Mouse (Mus musculus): ENCODE measurements around the gene Cbln3. TPM values are rescaled to one million over a fixed set of nuclear protein-coding genes. Genes with fewer than 3 reads are reported as not detected.

Gene Cbln3
- polyA plus RNA-seq, 1 experiment from 2014 or later = 0.52 TPM

GRCm38 (mm10) chr14:55877469-55878315, 6.5 kb downstream of the Cbln3 start:
- Histone ChIP-seq H3K4me1 (replicated peaks) (peaks cover 11% of the 10 kb centered on the region), H3K4me3 (no peak overlapping the region), H3K27ac (replicated peaks) (no peak overlapping the region), H3K4me2 (no peak overlapping the region), H3K9me3 (no peaks in the 10 kb centered on the region), H3K27me3 (no peaks in the 10 kb centered on the region), H3K36me3 (no peaks in the 10 kb centered on the region), H3K9ac (no peak overlapping the region)
- ATAC-seq (ENCODE audit: low FRiP score, low read depth) = no peak
- 36% methylated on average over 14 of the region's 14 CpGs for WGBS

DNA sequence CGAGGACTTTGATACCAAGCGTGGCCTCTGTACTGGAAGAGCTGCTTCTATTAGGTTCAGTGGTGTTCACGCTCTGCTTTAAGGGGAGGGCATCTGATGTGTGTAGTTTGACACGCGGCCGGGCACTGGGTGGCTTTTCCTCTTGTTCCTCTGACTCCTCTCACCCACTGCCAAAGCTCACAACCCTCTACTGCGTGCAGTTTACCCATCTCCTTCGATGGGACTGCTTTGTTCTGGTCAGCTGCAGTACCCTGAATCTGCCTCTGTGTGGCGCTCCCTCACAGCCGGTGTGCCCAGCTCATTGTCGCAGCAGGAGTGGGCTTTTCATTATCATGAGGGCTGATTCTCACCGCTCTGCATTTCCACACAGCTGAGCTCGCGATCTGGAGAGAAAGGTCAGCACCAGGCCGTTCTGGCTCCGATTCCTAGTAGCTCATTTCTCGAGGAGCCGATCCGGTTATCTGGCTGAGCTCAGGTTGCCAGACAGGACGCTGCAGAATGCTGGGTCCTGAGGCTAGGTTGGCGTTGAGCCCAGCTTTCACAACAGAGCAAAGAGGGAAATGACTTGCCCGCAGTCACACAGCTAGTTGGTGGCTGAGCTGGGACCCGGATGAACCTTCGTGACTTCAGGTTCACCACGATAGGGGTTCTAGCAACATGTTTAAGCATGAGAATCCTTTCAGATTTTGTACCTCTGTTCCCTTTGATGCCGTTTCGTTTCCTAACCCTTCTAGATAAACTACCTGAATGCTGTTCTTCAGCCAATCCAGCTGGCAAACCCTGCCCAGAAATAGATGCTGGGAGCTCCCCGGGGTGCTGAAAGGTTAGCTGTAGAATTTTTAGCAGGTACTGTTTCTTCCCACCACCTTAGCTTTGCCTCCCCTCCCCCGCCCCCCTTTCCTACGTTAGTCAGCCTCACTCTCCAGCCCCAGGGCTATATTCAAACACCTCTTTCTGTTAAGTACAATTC, 10.2 kb downstream of the Cbln3 start:
- Histone ChIP-seq H3K27ac (replicated peaks) (peak overlapping the region; percentile 46; the same call in 1 of the 2 replicates), H3K4me3 (0 out of 2 replicates have a peak overlapping the region, but pooled peaks have one; percentile 8), H3K9ac (peak overlapping the region; percentile 3; the same call in 1 of the 2 replicates), H3K4me2 (peak overlapping the region; percentile 42), H3K4me1 (replicated peaks) (peaks cover 11% of the 10 kb centered on the region), H3K27me3 (no peaks in the 10 kb centered on the region), H3K36me3 (peaks cover 30% of the 10 kb centered on the region), H3K9me3 (no peaks in the 10 kb centered on the region)
- ATAC-seq (ENCODE audit: low FRiP score, low read depth) = peak; percentile 66
- WGBS = 15% methylated on average over 30 of the region's 30 CpGs

DNA sequence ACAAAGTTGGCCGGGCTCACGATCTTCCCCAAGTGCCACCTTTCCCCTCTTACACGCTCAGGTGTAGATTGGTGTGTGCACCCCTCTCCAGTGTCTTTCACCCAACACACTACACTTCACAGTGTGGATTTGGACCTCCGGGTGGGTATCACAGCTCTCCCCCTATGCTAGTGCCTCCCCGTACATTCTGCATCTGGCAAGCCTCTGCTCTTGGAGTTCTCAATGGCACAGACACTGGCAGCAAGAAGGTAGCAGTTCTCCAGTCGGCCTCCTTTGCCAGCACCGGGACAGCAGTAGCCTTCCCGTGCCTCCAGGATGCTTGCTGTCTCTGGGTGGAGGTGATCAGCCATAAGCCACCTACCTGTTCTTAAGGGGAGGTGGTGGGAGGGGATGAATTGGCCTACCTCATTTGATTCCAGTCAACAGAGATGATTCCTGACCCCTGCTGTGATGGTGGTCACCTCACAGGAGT, 10.9 kb downstream of the Cbln3 start:
- 86% methylated on average over 8 of the region's 8 CpGs for WGBS
- peak; percentile 38; the same call in 1 of the 2 replicates for ATAC-seq (ENCODE audit: low FRiP score, low read depth)
- Histone ChIP-seq H3K9me3 (no peaks in the 10 kb centered on the region), H3K9ac (0 out of 2 replicates have a peak overlapping the region, but pooled peaks have one; percentile 3), H3K27me3 (no peaks in the 10 kb centered on the region), H3K4me1 (replicated peaks) (peaks cover 11% of the 10 kb centered on the region), H3K4me3 (no peak overlapping the region), H3K27ac (replicated peaks) (no peak overlapping the region), H3K4me2 (no peak overlapping the region), H3K36me3 (peaks cover 38% of the 10 kb centered on the region)

DNA sequence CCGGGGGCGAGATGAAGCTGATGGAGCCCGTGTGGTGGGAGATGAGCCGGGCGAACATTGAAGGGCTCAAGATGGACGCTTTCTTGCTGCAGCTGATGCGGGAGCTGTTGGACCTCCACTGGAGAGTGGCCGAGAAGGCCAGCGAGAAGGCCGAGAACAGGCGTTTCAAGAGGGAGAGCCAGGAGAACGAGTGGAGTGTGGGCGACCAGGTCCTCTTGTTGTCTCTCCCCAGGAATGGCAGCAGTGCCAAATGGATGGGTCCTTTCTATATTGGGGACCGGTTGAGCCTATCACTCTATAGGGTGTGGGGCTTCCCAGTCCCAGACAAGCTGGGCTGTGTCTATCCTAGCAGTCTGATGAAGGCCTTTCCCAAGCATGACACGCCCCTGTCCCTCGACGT, 11.6 kb downstream of the Cbln3 start:
- no peaks in the 10 kb centered on the region for H3K9me3 ChIP-seq
- ATAC-seq (ENCODE audit: low FRiP score, low read depth) = 0 out of 2 replicates have a peak, but pooled peaks have one; percentile 1
- no peak overlapping the region for H3K9ac ChIP-seq
- 90% methylated on average over 17 of the region's 17 CpGs for WGBS
- peaks cover 11% of the 10 kb centered on the region for H3K4me1 ChIP-seq (replicated peaks)
- no peaks in the 10 kb centered on the region for H3K27me3 ChIP-seq
- H3K36me3 ChIP-seq = peaks cover 45% of the 10 kb centered on the region
- H3K27ac ChIP-seq (replicated peaks) = no peak overlapping the region
- H3K4me2 ChIP-seq = no peak overlapping the region
- H3K4me3 ChIP-seq = no peak overlapping the region

- no peak for ATAC-seq (ENCODE audit: low FRiP score, low read depth)
- Histone ChIP-seq H3K27ac (replicated peaks) (no peak overlapping the region), H3K4me1 (replicated peaks) (peaks cover 11% of the 10 kb centered on the region), H3K36me3 (peaks cover 45% of the 10 kb centered on the region), H3K9me3 (no peaks in the 10 kb centered on the region), H3K4me2 (no peak overlapping the region), H3K9ac (no peak overlapping the region), H3K4me3 (no peak overlapping the region), H3K27me3 (no peaks in the 10 kb centered on the region)
- WGBS = 94% methylated on average over 12 of the region's 12 CpGs
Measured at GRCm38 (mm10) chr14:55872039-55872438, 12.2 kb downstream of the Cbln3 start.

GRCm38 (mm10) chr14:55869538-55869937, 14.7 kb downstream of the Cbln3 start:
- Histone ChIP-seq H3K36me3 (peaks cover 69% of the 10 kb centered on the region), H3K27ac (replicated peaks) (no peak overlapping the region), H3K9ac (no peak overlapping the region), H3K27me3 (no peaks in the 10 kb centered on the region), H3K9me3 (no peaks in the 10 kb centered on the region), H3K4me1 (replicated peaks) (peaks cover 11% of the 10 kb centered on the region), H3K4me2 (no peak overlapping the region), H3K4me3 (no peak overlapping the region)
- no peak for ATAC-seq (ENCODE audit: low FRiP score, low read depth)
- WGBS = 98% methylated on average over 6 of the region's 6 CpGs

DNA sequence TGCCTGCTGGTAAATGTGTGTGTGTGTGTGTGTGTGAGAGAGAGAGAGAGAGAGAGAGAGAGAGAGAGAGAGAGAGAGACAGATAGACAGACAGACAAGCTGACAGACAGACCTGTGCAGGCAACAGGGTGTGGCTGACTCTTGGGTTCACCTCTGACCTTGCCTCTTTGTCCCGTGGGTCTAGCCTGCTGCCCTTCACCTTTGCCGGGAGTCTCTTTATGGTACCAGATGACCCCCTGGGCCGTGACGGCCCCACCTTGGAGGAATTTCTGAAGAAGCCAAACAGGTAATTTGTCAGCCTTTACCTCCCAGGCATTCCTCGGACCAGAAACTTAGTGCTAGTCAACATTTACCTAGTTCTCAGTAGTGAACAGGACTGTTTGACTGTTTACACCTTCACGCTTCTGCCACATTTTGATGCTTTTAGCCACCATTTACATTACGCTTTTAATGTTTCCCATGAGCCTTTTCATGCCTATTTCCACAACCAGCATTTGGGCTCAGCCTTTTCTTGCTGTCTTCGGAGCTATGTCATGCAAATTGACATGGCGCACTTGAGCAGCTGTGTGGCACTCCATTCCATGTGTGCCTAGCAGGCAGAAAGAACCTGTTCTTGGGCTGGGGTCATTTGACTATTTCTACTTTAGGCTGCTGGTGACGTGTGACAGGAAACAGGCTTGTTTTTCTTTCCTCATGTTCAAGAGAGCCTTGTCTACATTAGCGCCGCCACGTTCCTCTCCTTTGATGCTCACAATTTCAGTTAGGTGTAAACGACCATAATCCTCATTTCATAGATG, 15.8 kb downstream of the Cbln3 start:
- H3K27ac ChIP-seq (replicated peaks) = no peak overlapping the region
- ATAC-seq (ENCODE audit: low FRiP score, low read depth) = no peak
- H3K4me3 ChIP-seq = no peak overlapping the region
- WGBS = 90% methylated on average over 14 of the region's 14 CpGs
- H3K27me3 ChIP-seq = no peaks in the 10 kb centered on the region
- no peaks in the 10 kb centered on the region for H3K9me3 ChIP-seq
- H3K36me3 ChIP-seq = peaks cover 73% of the 10 kb centered on the region
- H3K4me2 ChIP-seq = no peak overlapping the region
- no peak overlapping the region for H3K9ac ChIP-seq
- H3K4me1 ChIP-seq (replicated peaks) = peaks cover 4% of the 10 kb centered on the region

GRCm38 (mm10) chr14:55866962-55867361, 17.2 kb downstream of the Cbln3 start:
- Histone ChIP-seq H3K36me3 (peaks cover 70% of the 10 kb centered on the region), H3K9ac (no peak overlapping the region), H3K4me3 (no peak overlapping the region), H3K4me2 (no peak overlapping the region), H3K27ac (replicated peaks) (no peak overlapping the region), H3K27me3 (no peaks in the 10 kb centered on the region), H3K4me1 (replicated peaks) (peaks cover 1% of the 10 kb centered on the region), H3K9me3 (no peaks in the 10 kb centered on the region)
- 35% methylated on average over 4 of the region's 4 CpGs for WGBS
- ATAC-seq (ENCODE audit: low FRiP score, low read depth) = no peak

GRCm38 (mm10) chr14:55863773-55864172, 20.4 kb downstream of the Cbln3 start:
- WGBS = 27% methylated on average over 7 of the region's 7 CpGs
- peak; percentile 51; the same call in 1 of the 2 replicates for ATAC-seq (ENCODE audit: low FRiP score, low read depth)

GRCm38 (mm10) chr14:55862970-55863369, 21.2 kb downstream of the Cbln3 start:
- no peak for ATAC-seq (ENCODE audit: low FRiP score, low read depth)
- H3K9me3 ChIP-seq = no peaks in the 10 kb centered on the region
- H3K4me3 ChIP-seq = no peak overlapping the region
- H3K36me3 ChIP-seq = peaks cover 32% of the 10 kb centered on the region
- H3K27me3 ChIP-seq = no peaks in the 10 kb centered on the region
- H3K4me1 ChIP-seq (replicated peaks) = peaks cover 23% of the 10 kb centered on the region
- no peak overlapping the region for H3K9ac ChIP-seq
- H3K4me2 ChIP-seq = no peak overlapping the region
- 95% methylated on average over 10 of the region's 10 CpGs for WGBS
- no peak overlapping the region for H3K27ac ChIP-seq (replicated peaks)

More at GRCm38 (mm10) chr14:55863773-55864172, 20.4 kb downstream of the Cbln3 start:
- Histone ChIP-seq H3K9me3 (no peaks in the 10 kb centered on the region), H3K27me3 (no peaks in the 10 kb centered on the region), H3K4me1 (replicated peaks) (peaks cover 18% of the 10 kb centered on the region), H3K4me3 (no peak overlapping the region), H3K4me2 (no peak overlapping the region), H3K36me3 (peaks cover 41% of the 10 kb centered on the region), H3K27ac (replicated peaks) (no peak overlapping the region), H3K9ac (no peak overlapping the region)

DNA sequence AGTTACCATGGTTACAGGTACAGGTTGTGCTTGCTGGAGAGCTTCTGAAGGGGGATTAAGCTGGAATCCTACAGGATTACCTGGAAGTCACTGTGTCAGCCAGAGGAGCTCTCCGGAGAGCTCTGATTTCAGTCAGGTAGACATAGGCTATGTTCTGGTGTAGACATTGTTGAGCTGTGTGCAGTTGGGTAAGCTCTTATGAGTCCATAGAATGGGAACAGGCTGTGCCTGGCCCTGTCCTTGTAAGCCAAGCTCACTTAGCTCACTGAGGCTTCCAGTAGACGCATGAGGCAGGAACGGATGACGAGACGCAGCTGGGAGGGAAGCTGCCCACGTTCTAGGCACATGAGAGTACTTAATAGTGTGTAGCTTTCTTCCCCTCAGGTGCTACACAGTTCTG, 22.0 kb downstream of the Cbln3 start:
- Histone ChIP-seq H3K9ac (no peak overlapping the region), H3K36me3 (peaks cover 28% of the 10 kb centered on the region), H3K27ac (replicated peaks) (no peak overlapping the region), H3K9me3 (no peaks in the 10 kb centered on the region), H3K4me2 (no peak overlapping the region), H3K27me3 (no peaks in the 10 kb centered on the region), H3K4me1 (replicated peaks) (peaks cover 31% of the 10 kb centered on the region), H3K4me3 (no peak overlapping the region)
- 86% methylated on average over 6 of the region's 6 CpGs for WGBS
- ATAC-seq (ENCODE audit: low FRiP score, low read depth) = no peak
